Mouse (Mus musculus) urinary bladder, postnatal 4 days (tissue): ENCODE results near the gene Ermn.

Experiments used
- DNase-seq, 2 experiments: peaks; one replicate each; pipeline ENCODE4 v3.0.0; 2021 to 2022; ENCODE audit warnings: low spot score in 2 of 2

The Ermn gene

GRCm38 (mm10) chr2:58052821-58053581 is at the start of gene Ermn:
TSS of gene Ermn (minus strand) at chr2:58052864.
- DNase-seq: no peak

DNA sequence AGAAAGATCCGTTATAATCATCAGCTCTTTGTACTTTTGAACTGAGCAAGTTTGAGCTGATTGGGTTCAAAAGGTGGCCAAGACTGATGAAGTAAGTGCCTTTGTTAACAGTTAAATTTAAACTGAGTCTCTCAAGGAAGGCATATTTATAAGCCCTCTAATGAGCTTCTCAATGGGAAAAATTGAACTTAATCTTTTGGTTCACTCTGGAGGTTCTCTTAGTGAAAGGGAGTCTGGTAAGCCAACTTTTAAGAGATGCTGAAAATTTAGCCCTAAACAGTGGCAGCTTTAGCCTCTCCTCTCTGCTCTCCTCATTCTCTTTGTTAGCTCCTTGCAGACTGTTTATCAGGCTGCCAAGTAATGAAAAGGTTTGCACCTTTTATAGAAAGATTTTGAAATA is 42.2 kb upstream of the Ermn start:
- no peak for DNase-seq

DNA sequence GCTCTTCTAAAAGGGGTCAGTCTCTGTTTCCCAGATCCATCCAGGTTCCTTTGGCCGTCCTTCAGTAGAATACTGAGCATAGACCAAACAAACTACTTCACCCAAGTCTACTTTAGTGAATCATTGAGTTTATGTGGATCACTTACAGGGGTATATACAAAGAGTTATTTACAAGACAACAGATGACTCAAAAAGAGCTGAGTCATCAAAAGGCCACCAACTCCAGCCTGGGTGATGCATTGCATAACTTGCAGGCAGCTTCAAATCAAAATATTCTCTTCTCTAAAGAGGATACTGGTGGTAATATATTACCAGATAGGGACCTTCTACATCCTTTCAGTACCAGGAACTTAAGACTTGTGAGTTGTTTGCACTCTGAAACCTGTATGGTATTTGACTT is 33.8 kb upstream of the Ermn start:
- DNase-seq: no peak

DNA sequence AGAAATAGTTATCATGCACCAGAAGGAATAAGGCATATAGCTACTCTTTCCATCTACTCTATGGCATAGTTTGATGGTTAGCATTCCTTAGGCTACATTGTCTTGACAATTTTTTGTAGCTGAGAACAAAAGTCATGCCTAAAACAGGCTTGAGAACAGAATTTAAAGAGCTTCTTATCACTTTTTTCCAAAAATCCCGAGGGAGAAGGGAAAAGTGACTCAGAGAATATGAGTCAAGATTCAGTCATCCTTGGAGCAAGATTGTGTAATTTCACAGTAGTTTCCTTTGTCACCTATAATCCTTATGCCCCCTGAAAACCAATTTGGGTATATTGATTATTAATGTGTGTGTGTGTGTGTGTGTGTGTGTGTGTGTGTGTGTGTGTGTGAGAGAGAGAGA is 27.2 kb upstream of the Ermn start:
- no peak for DNase-seq

- no peak for DNase-seq
Measured at GRCm38 (mm10) chr2:58055383-58055782, 2.7 kb upstream of the Ermn start.

DNA sequence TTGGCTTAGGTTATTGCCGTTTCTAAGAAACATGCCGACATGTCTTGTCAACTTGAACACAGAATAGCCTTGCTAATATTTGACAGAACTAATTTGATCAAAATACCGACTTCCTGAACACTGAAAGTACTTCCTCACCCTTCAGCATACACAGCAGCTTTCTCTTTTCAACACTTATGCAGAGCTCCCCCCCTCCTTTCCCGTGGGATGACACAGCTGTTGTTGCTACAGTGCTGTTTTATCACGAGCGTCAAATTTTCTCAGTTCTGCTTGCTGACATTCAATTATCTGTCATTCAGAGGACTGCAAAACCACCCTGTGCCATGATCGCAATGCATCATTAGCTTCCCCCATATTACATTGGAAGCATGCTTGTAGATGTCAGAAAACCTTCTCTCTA is 10.8 kb downstream of the Ermn start:
- DNase-seq: no peak

GRCm38 (mm10) chr2:58036926-58037325 is 15.7 kb downstream of the Ermn start:
- DNase-seq: no peak

- DNase-seq: no peak
Measured at GRCm38 (mm10) chr2:58035635-58036034, 17.0 kb downstream of the Ermn start.

DNA sequence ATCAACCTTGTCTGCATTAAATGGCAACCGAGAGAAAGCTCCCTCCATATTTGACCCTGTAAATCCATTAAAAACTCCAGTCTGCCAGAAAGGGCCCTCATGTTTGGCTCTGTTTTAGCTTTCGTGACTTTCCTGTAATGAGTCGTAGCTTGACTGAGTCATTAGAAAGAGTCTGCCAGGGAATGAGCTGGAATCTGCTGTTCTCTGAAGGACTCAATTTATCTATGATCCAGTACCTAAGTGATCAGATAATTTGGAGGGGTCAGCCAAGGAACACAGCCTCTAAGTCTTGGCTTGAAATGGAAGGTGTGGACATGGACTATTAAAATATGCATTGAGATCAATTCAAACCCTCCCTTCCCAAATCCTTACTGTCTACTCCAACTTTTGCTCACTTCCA is 21.2 kb downstream of the Ermn start:
- no peak for DNase-seq

GRCm38 (mm10) chr2:58029404-58029803 is 23.3 kb downstream of the Ermn start:
- DNase-seq: no peak

DNA sequence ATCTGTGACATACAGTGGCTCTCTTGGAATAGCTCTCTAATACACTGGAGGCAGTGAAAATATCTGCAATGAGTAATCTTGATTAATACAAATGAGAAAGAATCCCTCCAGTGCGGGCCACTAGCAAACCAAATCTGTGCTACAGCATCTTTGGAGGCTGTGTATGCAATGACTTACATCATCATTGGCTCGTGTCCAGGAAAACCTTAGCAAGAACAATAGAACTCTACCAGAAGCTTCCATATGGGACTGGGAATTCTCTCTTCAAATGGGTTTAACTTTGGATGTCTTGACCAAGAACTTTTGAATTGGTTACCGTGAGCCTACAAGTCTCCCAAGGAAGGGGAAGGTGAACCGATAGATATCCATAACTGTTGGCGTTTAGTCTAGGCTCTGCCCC is 25.9 kb downstream of the Ermn start:
- DNase-seq: no peak

DNA sequence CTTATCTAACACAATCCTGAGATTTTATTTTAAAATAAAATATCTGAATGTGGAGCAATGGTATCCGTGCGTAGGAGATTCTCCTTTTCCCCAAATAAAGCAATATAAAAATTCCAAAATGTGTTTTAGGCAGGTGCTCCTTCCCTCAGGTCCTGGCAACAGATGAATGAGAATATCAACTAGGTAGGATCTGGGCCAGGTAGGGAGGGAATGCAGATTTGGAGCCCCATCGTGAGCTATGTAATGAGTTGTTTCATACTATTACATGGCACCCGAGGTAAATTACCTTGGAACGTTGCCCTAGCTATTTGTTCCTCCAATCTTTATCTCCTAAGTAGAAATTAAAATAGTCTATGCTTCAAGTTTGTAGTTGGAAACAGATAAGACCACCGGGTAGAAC is 29.1 kb downstream of the Ermn start:
- no peak for DNase-seq

GRCm38 (mm10) chr2:58007081-58007480 is 45.6 kb downstream of the Ermn start:
- no peak for DNase-seq

DNA sequence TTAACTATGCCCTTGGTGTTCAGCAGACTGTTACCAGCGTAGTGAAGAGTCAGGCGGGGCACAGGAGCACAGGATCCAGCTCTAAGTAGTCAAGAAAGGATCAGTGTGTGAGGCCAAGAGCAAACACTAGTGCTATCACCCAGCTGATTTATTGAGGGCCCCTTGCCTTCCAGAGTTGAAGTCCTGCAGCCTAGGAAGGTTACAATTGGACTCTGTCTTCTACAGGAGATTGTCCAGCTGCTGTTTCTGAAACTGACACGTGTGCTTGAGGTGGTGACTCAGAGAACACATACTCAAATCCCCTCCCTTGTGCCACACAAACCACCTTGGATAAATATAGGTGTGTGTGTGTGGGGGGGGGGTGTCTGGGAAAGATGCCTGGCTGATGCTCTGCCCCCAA is 51.2 kb downstream of the Ermn start:
- DNase-seq: no peak

DNA sequence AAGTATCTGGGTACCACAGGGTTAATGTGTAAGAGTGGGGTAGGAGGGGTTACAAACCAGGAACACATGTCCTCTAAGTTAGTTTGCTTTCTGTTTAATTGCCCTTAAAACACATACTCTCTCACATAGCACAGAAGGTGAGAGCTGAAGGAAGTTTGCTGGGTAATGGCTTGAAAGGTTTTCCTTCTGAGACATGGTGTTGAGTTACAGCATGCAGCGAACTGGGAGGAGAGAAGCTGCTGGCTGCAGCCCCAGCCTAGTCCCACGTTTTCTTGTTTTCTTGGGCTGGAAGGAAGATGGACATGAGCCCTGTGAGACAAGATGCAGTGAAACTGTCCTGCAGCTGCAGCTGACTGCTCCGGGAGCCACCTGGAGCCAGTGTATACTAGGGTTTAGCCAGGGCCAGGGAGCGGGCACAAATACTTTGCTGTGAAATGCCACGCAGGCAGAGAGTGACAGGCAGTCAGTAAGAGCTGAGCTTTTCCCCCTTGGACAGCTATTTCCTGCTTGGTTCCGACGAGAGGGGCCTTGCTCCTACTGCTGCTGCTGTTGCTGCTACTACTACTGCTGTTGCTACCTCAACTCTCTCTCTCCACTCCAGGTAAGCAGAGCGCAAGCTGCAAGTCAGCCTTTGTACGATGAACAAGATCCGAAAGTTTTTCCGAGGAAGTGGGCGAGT is 54.8 kb downstream of the Ermn start, which contains the start of gene Galnt5:
TSS of gene Galnt5 (plus strand) at position 133 of the 679 bp plus-strand sequence.
- DNase-seq: no peak
